Mouse (Mus musculus) layer of hippocampus, adult 11-12 months (tissue): Measurements from ENCODE around the gene Rpl22.

Experiments used
- DNase-seq: peaks from one replicate; pipeline ENCODE4 v3.0.0; 2022; ENCODE audit warnings: low spot score

The Rpl22 gene

GRCm38 (mm10) chr4:152296874-152297861, 28.4 kb upstream of the Rpl22 start, which contains the start of gene Icmt:
Gene Icmt, plus strand, starts transcription at chr4:152297227.
- peak; percentile 99 for DNase-seq

- DNase-seq: no peak
Measured at GRCm38 (mm10) chr4:152298836-152299235, 26.7 kb upstream of the Rpl22 start.

- DNase-seq: no peak
Measured at GRCm38 (mm10) chr4:152300375-152300774, 25.2 kb upstream of the Rpl22 start.

GRCm38 (mm10) chr4:152302012-152302411, 23.5 kb upstream of the Rpl22 start:
- DNase-seq: no peak

GRCm38 (mm10) chr4:152303172-152303571, 22.4 kb upstream of the Rpl22 start:
- DNase-seq: no peak

- no peak for DNase-seq
Measured at GRCm38 (mm10) chr4:152304685-152305084, 20.9 kb upstream of the Rpl22 start.

GRCm38 (mm10) chr4:152305991-152306390, 19.6 kb upstream of the Rpl22 start:
- DNase-seq: no peak

- DNase-seq: no peak
Measured at GRCm38 (mm10) chr4:152307542-152307941, 18.0 kb upstream of the Rpl22 start.

GRCm38 (mm10) chr4:152312186-152312585, 13.4 kb upstream of the Rpl22 start:
- no peak for DNase-seq

- no peak for DNase-seq
Measured at GRCm38 (mm10) chr4:152313211-152313632, 12.3 kb upstream of the Rpl22 start.

GRCm38 (mm10) chr4:152313934-152314333, 11.6 kb upstream of the Rpl22 start:
- DNase-seq: no peak

- DNase-seq: no peak
Measured at GRCm38 (mm10) chr4:152315498-152316213, 9.9 kb upstream of the Rpl22 start.

GRCm38 (mm10) chr4:152317631-152318033, 7.9 kb upstream of the Rpl22 start:
- DNase-seq: no peak

- no peak for DNase-seq
Measured at GRCm38 (mm10) chr4:152318517-152319234, 6.9 kb upstream of the Rpl22 start, which contains the start of gene Rnf207. Gene Rnf207, minus strand, starts transcription at chr4:152318993.

GRCm38 (mm10) chr4:152321464-152321863, 4.1 kb upstream of the Rpl22 start:
- DNase-seq: no peak

GRCm38 (mm10) chr4:152324641-152325562, 640 bp upstream of the Rpl22 start:
- DNase-seq: no peak

GRCm38 (mm10) chr4:152326543-152326942, 1.0 kb downstream of the Rpl22 start:
- no peak for DNase-seq

- DNase-seq: no peak
Measured at GRCm38 (mm10) chr4:152328691-152329090, 3.1 kb downstream of the Rpl22 start.

- peak; percentile 66 for DNase-seq
Measured at GRCm38 (mm10) chr4:152332952-152333351, 7.4 kb downstream of the Rpl22 start.

- DNase-seq: no peak
Measured at GRCm38 (mm10) chr4:152333587-152333986, 8.0 kb downstream of the Rpl22 start.

- no peak for DNase-seq
Measured at GRCm38 (mm10) chr4:152337772-152338171, 12.2 kb downstream of the Rpl22 start.
